ENCODE assay signal across 8 mouse cellular contexts in genomic region chr16:48750145-48750827, GRCm38 (mm10). TPM values are rescaled to one million over a fixed set of nuclear protein-coding genes. Genes with fewer than 3 reads are reported as not detected.
DNase-seq lines count a peak whose midpoint lies in the region; ATAC-seq and TF ChIP-seq lines count a peak whose summit lies in the region.

No protein-coding gene starts in this region.

- H3K9ac ChIP-seq in liver, postnatal 0 days (replicated peaks), result no peak overlapping the region
- no peak overlapping the region for H3K9ac ChIP-seq in stomach, embryonic 15.5 days

- 36% methylated on average over 26 of the region's 26 CpGs for WGBS in liver, postnatal 0 days (ENCODE audit: insufficient replicate concordance)
- 15% methylated on average over 26 of the region's 26 CpGs for WGBS in limb, embryonic 10.5 days
- WGBS in stomach, embryonic 15.5 days, result 17% methylated on average over 26 of the region's 26 CpGs

- H3K4me2 ChIP-seq in liver, postnatal 0 days (ENCODE audit: low read depth, low read length), result no peak overlapping the region
- peak overlapping the region; percentile 36 for H3K4me2 ChIP-seq in stomach, embryonic 15.5 days

- H3K27ac ChIP-seq in liver, postnatal 0 days (ENCODE audit: low read depth), result no peak overlapping the region
- H3K27ac ChIP-seq in limb, embryonic 10.5 days, result no peak overlapping the region
- H3K27ac ChIP-seq in stomach, embryonic 15.5 days, result no peak overlapping the region

- no peaks in the 10 kb centered on the region for H3K9me3 ChIP-seq in liver, postnatal 0 days (ENCODE audit: low read length)
- H3K9me3 ChIP-seq in limb, embryonic 10.5 days (replicated peaks), result no peaks in the 10 kb centered on the region
- H3K9me3 ChIP-seq in stomach, embryonic 15.5 days, result no peaks in the 10 kb centered on the region

- no peak for TF ChIP-seq CTCF in liver, postnatal 0 days (IDR thresholded peaks at IDR 0.05; ENCODE audit: low read depth)

- TF ChIP-seq EP300 in liver, postnatal 0 days (IDR thresholded peaks at IDR 0.05; ENCODE audit: low read depth), result no peak

- ATAC-seq in cerebellum, adult (ENCODE audit: insufficient number of reproducible peaks, low FRiP score, low TSS enrichment), result peak; percentile 49; the same call in 1 of the 2 replicates
- ATAC-seq in liver, postnatal 0 days, result no peak
- ATAC-seq in stomach, embryonic 15.5 days (ENCODE audit: insufficient read depth, low FRiP score, low read depth), result no peak

- H3K27me3 ChIP-seq in liver, postnatal 0 days (ENCODE audit: insufficient read depth, low read length), result 0 out of 2 replicates have a peak, but pooled peaks cover 3% of the 10 kb centered on the region
- H3K27me3 ChIP-seq in limb, embryonic 10.5 days (ENCODE audit: low read depth, poor library complexity, severe bottlenecking), result peaks cover 6% of the 10 kb centered on the region; the same call in 1 of the 2 replicates
- no peaks in the 10 kb centered on the region for H3K27me3 ChIP-seq in stomach, embryonic 15.5 days (replicated peaks)

- no peak overlapping the region for H3K4me3 ChIP-seq in liver, postnatal 0 days (ENCODE audit: low read depth, low read length)
- peak overlapping the region; percentile 32 for H3K4me3 ChIP-seq in limb, embryonic 10.5 days
- H3K4me3 ChIP-seq in stomach, embryonic 15.5 days (replicated peaks), result no peak overlapping the region

- no peaks in the 10 kb centered on the region for H3K4me1 ChIP-seq in liver, postnatal 0 days (ENCODE audit: insufficient read depth)
- no peaks in the 10 kb centered on the region; the same call in 1 of the 2 replicates for H3K4me1 ChIP-seq in limb, embryonic 10.5 days
- H3K4me1 ChIP-seq in stomach, embryonic 15.5 days, result no peaks in the 10 kb centered on the region

- H3K36me3 ChIP-seq in liver, postnatal 0 days (replicated peaks; ENCODE audit: insufficient read depth, low read length), result no peaks in the 10 kb centered on the region
- no peaks in the 10 kb centered on the region for H3K36me3 ChIP-seq in limb, embryonic 10.5 days
- H3K36me3 ChIP-seq in stomach, embryonic 15.5 days, result no peaks in the 10 kb centered on the region

- DNase-seq in cerebellum, adult 9-11 months, result no peak
- peak; percentile 3 for DNase-seq in liver
- DNase-seq in liver, postnatal 0 days, result no peak
- DNase-seq in limb, embryonic 10.5 days (ENCODE audit: low spot score), result peak; percentile 41
- no peak for DNase-seq in urinary bladder, adult 2 months (ENCODE audit: low spot score)
- no peak for DNase-seq in spleen, adult 12 weeks (ENCODE audit: low spot score)

RNA-seq across cellular contexts. Expression of gene Trat1, which starts 21.5 kb away (rescaled TPM):
- not detected in 2 replicates for polyA plus RNA-seq in liver, postnatal 0 days (2015; fragmentation: Nextera tagmentation; extraction: Ambion mirVana)
- not detected in 2 replicates for polyA plus RNA-seq in limb, embryonic 10.5 days (2016; fragmentation: Nextera tagmentation; extraction: Ambion mirVana)
- polyA plus RNA-seq in stomach, embryonic 15.5 days (2015; fragmentation: Nextera tagmentation; extraction: Ambion mirVana), result 0.04 TPM in 1 of 2 replicates, not detected in the other
- 0.12 and 0.18 TPM in 2 replicates for polyA plus RNA-seq in urinary bladder, adult 2 months (2012; rRNA removed)

Comparison
In these comparisons a context has a peak if more than half of its experiments do, and no peak if none do; other contexts are left out.
1. DNase-seq: peak in liver (single experiment) and limb, embryonic 10.5 days (single experiment); none in cerebellum, adult 9-11 months (single experiment), liver, postnatal 0 days (single experiment), urinary bladder, adult 2 months (single experiment) and spleen, adult 12 weeks (single experiment).